Mouse (Mus musculus): ENCODE data around the gene Necab3.

Necab3 gene

GRCm38 (mm10) chr2:154571976-154572375 is 13.3 kb upstream of the Necab3 start:
- DNase-seq (ENCODE audit: low spot score in 2 of 2): no peak

DNA sequence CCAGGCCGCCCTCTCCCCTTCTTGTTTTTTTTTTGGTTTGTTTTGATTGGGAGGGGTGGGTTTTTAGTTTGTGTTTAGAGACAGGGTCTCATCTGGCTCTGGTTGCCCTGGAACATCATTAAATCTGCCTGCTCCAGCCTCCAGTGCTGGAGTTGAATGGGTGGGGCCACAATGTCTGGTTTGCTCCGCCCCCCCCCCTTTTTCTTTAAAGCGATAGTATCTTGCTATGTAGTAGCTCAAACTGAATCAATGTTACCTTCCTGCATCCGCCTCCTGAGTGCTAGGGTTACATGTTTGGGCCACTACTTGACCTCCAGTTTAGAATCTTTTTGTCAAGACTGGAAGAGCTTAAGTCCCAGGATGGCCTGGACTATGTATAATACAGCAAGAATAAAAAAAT is 12.6 kb upstream of the Necab3 start:
- DNase-seq (ENCODE audit: low spot score in 2 of 2): no peak

DNA sequence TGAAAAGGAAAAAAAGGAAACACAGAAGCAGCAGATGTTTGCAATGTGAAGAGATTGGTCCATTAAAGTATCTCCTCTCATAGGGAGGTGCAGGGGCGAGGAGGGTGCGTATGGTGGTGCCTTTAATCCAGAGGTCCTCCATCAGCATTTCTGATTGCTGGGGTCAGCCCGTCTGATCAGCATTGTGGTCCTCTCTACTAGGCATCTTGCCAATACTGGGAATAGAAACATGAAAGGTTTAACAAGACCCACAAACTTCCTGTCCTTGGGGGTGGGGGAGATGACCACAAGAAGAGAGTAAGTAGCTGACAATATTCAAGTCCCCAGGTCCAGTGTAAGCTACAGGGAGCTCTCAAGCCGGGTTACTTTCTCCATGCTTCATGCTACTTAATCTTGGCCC is 12.0 kb upstream of the Necab3 start:
- DNase-seq (ENCODE audit: low spot score in 2 of 2): no peak

DNA sequence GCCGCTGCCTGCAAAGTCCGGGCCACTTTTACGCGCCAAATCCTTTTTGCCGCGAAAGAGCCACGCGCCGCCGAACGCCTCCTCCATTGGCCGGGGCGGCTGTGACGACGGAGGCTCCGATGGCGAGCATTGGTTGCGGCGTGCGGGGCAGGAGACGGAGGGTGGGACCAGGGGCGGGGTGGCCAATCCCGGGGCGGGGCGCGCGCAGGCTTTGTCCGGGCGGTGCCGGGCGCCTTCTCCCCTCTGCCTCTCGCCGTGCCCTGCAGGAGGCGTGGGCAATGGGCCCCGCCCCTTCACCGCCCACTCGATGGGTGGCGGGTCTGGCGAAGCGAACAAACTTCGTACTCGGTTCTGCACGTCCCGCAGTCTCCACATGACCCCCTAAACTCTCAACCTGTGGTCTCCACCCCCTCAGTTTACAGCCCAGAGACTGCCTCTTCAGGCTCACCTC is 11.2 kb upstream of the Necab3 start, which contains the start of gene E2f1:
Gene E2f1 (minus strand): TSS at position 57 of the 451 bp plus-strand sequence.
- peak; percentile 93 to 94 for DNase-seq (ENCODE audit: low spot score in 2 of 2)

- peak; percentile 51 to 60 for DNase-seq (ENCODE audit: low spot score in 2 of 2)
Measured at GRCm38 (mm10) chr2:154569071-154569748, 10.5 kb upstream of the Necab3 start.

DNA sequence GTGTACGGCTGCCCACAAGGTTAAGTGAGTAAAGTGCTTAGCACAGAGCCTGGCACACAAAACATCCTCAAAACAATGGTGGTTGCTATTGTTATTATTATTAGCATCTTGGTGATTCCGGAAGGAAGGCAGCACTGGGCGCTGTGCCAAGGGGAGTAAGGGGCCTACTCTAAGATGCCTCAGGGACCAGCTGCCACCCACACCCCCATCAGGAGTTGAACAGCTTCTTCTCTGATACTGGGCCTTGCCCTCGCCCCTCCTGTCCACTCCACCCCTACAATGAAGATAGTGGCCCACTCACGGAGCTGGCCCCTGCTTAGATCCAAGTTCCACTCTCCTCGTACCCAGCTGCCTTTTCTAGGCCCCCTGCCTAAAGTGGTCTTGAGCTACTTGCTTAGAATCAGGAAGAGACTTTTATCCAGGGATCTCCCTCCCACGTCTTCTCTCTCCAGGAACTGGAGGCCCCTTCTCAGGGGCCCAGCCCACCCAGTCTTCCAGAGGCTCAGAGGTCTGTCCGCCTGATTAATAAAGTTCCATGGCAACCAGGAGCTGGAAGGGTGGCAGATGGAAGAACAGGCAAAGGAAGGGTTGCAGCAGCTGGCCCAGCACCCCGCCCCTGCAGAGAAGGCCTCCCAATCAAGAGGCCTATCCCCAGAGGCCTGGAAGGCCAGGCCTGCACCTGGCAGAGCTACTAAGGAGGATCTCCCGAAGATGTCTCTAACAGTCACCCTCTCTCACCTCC is 9.8 kb upstream of the Necab3 start:
- DNase-seq (ENCODE audit: low spot score in 2 of 2): no peak

GRCm38 (mm10) chr2:154567766-154568165 is 9.1 kb upstream of the Necab3 start:
- DNase-seq (ENCODE audit: low spot score in 2 of 2): no peak

DNA sequence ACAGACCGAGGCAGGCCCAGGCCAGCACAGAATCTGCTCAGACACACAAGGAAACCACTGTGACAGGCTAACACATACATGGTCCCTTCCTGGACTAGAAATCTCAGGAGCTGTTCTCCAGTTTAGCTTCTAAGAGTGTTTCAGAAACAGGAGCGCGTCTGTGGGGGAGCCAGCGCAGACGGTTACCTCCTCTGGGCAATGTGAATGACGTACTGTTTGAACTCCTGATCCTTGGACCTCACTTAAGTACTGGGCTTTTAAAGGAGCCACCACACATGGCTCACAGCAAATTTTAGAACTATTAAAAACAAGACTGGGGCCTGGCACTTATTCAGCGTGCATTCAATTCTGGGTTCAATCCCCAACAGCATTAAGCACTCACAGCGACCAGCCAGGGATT is 8.0 kb upstream of the Necab3 start:
- DNase-seq (ENCODE audit: low spot score in 2 of 2): no peak

GRCm38 (mm10) chr2:154565562-154565961 is 6.9 kb upstream of the Necab3 start:
- no peak for DNase-seq (ENCODE audit: low spot score in 2 of 2)

GRCm38 (mm10) chr2:154563612-154564170 is 5.0 kb upstream of the Necab3 start:
- DNase-seq (ENCODE audit: low spot score in 2 of 2): no peak

GRCm38 (mm10) chr2:154557184-154557832 is 1.4 kb downstream of the Necab3 start:
- no peak for DNase-seq (ENCODE audit: low spot score in 2 of 2)

DNA sequence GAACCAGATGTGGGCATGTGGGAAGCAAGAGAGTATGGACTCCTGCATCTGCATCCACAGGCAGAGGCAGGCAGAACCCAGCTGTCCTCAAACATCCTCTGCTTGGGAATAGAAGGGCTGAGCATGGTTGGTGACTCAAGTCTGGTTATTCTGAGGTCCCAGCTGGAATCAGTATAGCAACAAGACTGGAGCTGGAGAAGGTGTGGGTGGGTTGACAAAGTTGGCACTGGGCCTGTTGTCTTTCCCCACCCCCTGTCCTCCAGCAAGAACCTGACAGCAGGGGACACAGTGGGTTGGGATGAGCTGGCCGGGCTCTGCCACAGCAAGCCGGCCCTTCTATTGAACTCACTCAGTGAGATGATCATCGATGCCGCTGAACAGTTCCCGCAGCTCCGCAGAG is 3.5 kb downstream of the Necab3 start:
- DNase-seq (ENCODE audit: low spot score in 2 of 2): no peak

DNA sequence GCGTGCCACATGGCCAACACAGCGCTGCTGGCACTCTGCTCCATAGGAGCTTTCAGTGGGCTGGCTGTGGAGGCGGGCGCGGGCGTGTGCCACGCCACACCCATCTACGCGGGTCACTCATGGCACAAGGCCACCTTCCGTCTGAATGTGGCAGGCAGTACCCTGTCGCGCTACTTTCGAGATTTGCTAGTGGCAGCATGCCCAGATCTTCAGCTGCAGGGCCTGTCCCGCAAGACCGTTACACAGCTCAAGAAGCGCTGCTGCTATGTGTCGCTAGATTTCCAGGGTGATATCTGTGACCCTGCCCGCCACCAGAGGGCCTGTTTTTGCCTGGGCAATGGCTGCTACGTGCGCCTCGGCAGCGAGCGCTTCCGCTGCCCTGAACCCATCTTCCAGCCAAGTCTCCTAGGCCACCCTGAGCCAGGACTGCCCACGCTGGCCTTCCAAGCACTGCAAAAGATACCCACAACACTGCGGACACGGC is 6.2 kb downstream of the Necab3 start:
- DNase-seq (ENCODE audit: low spot score in 2 of 2): peak; percentile 52 to 63

DNA sequence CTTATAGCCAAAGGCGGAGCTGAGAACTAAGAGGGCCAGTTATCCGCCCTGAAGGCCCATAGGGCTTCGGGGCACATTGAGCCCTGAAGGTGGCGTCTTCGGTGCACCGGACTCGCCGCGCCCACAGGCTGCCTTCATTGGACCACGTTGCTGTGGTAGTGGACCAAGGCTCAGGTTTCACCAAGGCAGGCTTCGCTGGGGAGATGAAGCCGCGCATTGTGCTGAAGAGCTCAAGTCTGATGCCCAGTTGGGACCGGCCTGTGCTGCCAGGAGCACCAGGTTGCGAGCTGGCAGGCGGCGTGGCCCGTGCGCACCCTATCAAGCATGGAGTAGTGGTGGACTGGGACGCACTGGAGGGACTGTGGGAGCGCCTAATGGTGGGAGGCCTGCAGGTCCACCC is 6.8 kb downstream of the Necab3 start:
- DNase-seq (ENCODE audit: low spot score in 2 of 2): no peak

DNA sequence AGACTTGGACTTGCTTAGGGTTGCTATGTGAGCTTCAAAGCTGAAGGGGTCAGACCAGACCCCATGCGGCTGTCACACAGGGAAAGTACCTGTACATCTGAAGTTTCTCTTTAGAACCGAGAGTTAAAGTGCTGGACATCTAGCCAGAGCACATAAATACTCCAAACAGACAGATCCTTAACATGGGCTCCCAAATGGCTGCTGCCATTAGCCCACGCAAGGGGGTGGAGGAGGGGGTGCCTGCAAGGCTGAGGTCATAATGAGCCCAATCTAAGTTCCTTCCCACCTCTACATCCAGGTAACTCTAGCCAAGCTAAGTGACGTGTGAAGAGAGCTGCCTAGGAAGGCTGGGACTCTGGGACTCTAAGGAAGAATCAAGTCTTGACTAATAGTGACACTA is 7.2 kb downstream of the Necab3 start, which contains the start of gene Actl10:
Gene Actl10 (plus strand): TSS at position 301 of the 400 bp plus-strand sequence.
- no peak for DNase-seq (ENCODE audit: low spot score in 2 of 2)

DNA sequence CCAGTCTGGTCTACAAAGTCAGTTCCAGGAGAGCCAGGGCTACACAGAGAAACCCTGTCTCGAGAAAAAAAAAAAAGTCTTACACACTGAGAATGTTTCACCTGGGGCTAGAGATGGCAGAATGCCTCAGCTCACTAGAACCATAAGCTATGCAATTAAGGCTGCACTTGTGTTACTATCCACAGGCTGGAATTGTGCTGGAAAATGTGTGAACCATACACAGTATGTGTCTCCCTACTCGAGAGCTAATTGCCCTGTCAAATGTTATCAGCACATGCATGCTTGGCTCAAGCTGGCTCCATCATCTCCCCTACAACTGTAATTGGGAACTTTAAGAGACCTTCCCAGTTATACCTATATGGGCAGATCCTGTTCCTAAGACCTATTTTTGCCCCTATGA is 7.8 kb downstream of the Necab3 start:
- no peak for DNase-seq (ENCODE audit: low spot score in 2 of 2)

DNA sequence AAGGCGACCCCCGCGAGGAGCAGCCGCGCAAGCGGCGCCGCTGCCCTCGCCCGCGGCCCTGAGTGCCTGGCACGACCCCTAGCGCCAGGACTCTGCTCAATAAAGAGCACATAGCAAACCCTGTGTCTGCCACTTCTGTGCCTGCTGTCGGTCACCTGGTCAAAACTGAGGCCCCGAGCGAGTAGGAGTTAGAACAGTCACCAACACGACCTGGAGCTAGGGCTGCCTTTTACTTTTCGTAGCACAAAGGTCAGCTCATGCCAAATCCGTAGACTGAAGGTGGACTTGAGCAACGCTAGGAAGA is 8.9 kb downstream of the Necab3 start:
- DNase-seq (ENCODE audit: low spot score in 2 of 2): no peak

DNA sequence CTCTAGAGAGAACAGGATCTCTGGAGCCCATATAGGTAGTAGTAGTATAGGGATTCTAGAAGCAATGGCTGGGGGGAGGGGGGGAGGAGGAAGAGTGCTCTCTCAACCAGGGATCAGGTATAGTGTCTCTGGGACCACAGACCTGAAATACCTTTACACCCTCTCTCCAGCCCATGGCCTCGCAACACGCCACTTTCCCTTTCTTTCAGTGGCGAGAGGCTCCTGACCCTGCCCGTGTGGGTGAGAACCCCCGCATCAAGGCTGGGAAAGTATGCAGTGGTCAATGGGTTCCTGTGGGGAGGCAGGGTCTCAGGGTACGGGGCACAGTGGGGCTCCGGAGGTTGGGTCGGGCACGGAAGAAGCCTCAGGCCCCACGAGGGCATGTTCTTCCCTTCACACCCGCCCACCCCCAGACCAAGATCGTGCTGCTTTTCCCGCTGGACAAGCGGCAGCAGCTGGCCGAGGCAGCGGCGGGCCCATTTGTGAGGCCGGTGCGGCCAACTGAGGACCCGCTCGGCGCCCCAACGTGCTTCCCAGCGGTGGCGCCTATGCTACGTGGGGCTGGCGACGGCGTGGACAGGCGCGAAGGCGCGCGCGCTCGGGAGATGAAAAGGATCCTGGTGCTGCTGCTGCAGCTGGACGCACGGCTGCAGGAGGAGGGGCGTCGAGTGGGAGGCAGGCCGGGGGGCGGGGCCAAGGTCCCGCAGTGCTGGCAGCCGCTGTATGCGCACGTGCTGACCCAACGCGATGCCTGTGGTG is 9.4 kb downstream of the Necab3 start:
- peak; percentile 33 to 41 for DNase-seq (ENCODE audit: low spot score in 2 of 2)

DNA sequence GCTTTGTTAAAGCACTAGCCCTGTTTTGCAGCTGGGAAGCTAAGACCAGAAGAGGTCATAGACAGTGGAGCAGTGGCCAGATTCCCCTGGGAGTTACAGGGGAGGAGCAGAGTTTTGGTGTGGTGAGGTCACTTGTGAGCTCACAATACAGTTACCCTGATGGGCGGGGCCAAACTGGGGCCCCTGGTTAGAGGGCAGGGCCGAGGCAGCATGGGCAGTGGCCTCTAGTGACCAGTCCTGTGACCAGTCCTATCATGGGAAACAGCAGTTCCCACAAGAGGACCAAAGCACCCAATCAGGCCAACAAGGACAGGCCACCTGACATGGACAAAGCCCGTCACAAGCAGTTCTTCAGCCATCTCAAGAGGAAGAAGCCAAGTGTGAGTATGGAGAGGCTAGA is 10.0 kb downstream of the Necab3 start:
- no peak for DNase-seq (ENCODE audit: low spot score in 2 of 2)

DNA sequence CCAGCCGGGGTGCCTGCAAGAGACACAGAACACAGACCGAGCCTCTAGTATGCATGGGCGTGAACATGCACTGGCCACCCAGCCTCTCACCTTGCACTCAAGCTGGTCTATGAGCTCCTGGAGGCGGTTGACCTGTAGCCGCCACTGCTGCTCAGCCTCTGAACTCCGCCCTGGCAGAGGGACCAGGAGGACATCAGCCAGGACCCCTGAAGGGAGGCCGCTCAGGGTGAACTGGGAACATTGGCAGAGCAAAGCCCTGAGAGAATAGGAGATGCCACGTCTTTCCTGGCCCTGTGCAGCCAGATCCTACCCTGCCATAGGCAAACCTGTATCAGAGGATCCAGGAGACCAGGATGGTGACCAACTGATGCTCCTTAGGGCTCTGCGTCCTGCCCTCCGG is 12.0 kb downstream of the Necab3 start, which contains the start of gene 1700003F12Rik:
Gene 1700003F12Rik (plus strand): TSS at position 375 of the 400 bp plus-strand sequence.
- DNase-seq (ENCODE audit: low spot score in 2 of 2): no peak

GRCm38 (mm10) chr2:154543567-154544347 is 14.9 kb downstream of the Necab3 start:
- DNase-seq (ENCODE audit: low spot score in 2 of 2): no peak
